Mouse (Mus musculus): ENCODE data around the gene Nsmce4a.

- no peak for TF ChIP-seq CTCF (IDR thresholded peaks at IDR 0.05; ENCODE audit: borderline replicate concordance, control insufficient read depth, extremely low read depth, insufficient read depth, low read length, poor library complexity)
- no peak for TF ChIP-seq POLR2A (IDR thresholded peaks at IDR 0.05; ENCODE audit: control insufficient read depth, extremely low read depth, insufficient read depth, low read length, poor library complexity)
Observed at GRCm38 (mm10) chr7:130590845-130591437, 18.0 kb upstream of the Nsmce4a start.
